Mouse (Mus musculus) intestine, embryonic 16.5 days (tissue): ENCODE results near the gene Rhbdd2. TPM values are rescaled to one million over a fixed set of nuclear protein-coding genes. Genes with fewer than 3 reads are reported as not detected.

Experiments used
- ATAC-seq: fragments of 200-750 bp; cut with Nextera tagmentation; 2 replicates; pipeline ENCODE4 v1.8.0; 2017; ENCODE audit warnings: moderate TSS enrichment, moderate library complexity
- H3K27ac ChIP-seq: fragments of 300-500 bp; sonication (generic); 2 replicates; pipeline ENCODE4 v1.5.1; 2014; ENCODE audit warnings: mild to moderate bottlenecking, low read length
- H3K27me3 ChIP-seq: fragments of 300-500 bp; sonication (generic); replicated peaks from 2 replicates; pipeline ENCODE4 v1.6.1; 2014; ENCODE audit warnings: low read length, control low read depth, mixed read lengths; ENCODE audit not compliant: control insufficient read depth, insufficient read depth
- H3K36me3 ChIP-seq: fragments of 300-500 bp; sonication (generic); 2 replicates; pipeline ENCODE4 v1.6.1; 2014; ENCODE audit warnings: low read length, control low read depth; ENCODE audit not compliant: control insufficient read depth, insufficient read depth
- H3K4me1 ChIP-seq: fragments of 300-500 bp; sonication (generic); 2 replicates; pipeline ENCODE4 v1.6.1; 2014; ENCODE audit warnings: low read length, control low read depth, mixed read lengths; ENCODE audit not compliant: control insufficient read depth, insufficient read depth
- H3K4me2 ChIP-seq: fragments of 300-500 bp; sonication (generic); 2 replicates; pipeline ENCODE4 v1.6.1; 2014; ENCODE audit warnings: low read depth, low read length, control low read depth
- H3K4me3 ChIP-seq: fragments of 300-500 bp; sonication (generic); 2 replicates; pipeline ENCODE4 v1.5.1; 2014; ENCODE audit warnings: mild to moderate bottlenecking, low read length
- H3K9ac ChIP-seq: fragments of 300-500 bp; sonication (generic); 2 replicates; pipeline ENCODE4 v1.6.1; 2014; ENCODE audit warnings: low read depth, low read length
- H3K9me3 ChIP-seq: fragments of 300-500 bp; sonication (generic); 2 replicates; pipeline ENCODE4 v1.6.1; 2016; ENCODE audit warnings: low read length, control low read depth; ENCODE audit not compliant: control insufficient read depth
- WGBS: fragments of 180-500 bp; shearing (Covaris S2); extraction: QIAGEN DNeasy Blood & Tissue Kit; methylation state at CpG from one replicate; pipeline ENCODE4 v1.1.7; 2014; 5-methylcytosine and 5-hydroxymethylcytosine counted together
- polyA plus RNA-seq: library from polyadenylated mRNA; unstranded; fragments of >200 nt; fragmentation: Nextera tagmentation; extraction: Ambion mirVana; gene quantifications from 2 replicates; pipeline ENCODE4 v1.2.1, GENCODE M21; 2015

The Rhbdd2 gene
- polyA plus RNA-seq, 1 experiment from 2014 or later, result 32.1 TPM

GRCm38 (mm10) chr5:135620526-135620925 is 11.9 kb upstream of the Rhbdd2 start:
- 85% methylated on average over 9 of the region's 9 CpGs for WGBS
- no peaks in the 10 kb centered on the region for H3K9me3 ChIP-seq
- H3K9ac ChIP-seq, result no peak overlapping the region
- no peak for ATAC-seq
- no peaks in the 10 kb centered on the region for H3K27me3 ChIP-seq
- H3K4me1 ChIP-seq, result no peaks in the 10 kb centered on the region
- H3K4me3 ChIP-seq, result no peak overlapping the region
- H3K27ac ChIP-seq, result no peak overlapping the region
- no peaks in the 10 kb centered on the region for H3K36me3 ChIP-seq
- H3K4me2 ChIP-seq, result no peak overlapping the region

- Histone ChIP-seq H3K27me3 (no peaks in the 10 kb centered on the region), H3K36me3 (no peaks in the 10 kb centered on the region), H3K27ac (no peak overlapping the region), H3K4me3 (no peak overlapping the region), H3K4me2 (no peak overlapping the region), H3K4me1 (no peaks in the 10 kb centered on the region), H3K9ac (no peak overlapping the region), H3K9me3 (no peaks in the 10 kb centered on the region)
- ATAC-seq, result no peak
- 80% methylated on average over 10 of the region's 10 CpGs for WGBS
Observed at GRCm38 (mm10) chr5:135621725-135622124, 10.7 kb upstream of the Rhbdd2 start.

DNA sequence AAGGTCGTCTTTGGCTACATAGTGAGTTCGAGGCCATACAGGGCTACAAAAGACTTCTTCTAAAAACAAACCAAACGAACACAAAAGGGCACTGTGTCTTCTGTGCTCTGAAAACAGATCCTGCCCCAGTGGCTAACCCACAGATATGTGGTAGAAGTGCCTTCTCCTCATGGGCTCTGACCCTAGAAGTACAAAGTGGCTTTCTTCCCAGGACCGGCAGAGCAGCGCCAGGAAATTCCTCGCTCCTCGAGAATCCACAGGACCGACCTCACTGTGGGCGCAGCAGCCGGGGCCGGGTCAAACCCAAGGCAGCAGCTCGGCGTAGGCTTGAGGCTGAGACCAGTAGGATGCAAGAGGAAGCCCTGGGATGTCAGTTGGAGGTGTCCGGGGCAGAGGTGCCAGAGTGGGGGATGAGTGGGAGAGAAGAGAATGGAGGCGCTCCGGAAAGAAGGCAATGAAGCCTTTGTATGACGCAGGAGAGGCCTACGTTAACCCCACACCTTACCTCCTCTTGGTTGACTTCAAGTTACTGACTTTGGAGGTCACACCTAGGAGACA is 9.3 kb upstream of the Rhbdd2 start:
- Histone ChIP-seq H3K4me2 (no peak overlapping the region), H3K36me3 (no peaks in the 10 kb centered on the region), H3K9ac (no peak overlapping the region), H3K9me3 (no peaks in the 10 kb centered on the region), H3K27me3 (no peaks in the 10 kb centered on the region), H3K4me3 (no peak overlapping the region), H3K4me1 (no peaks in the 10 kb centered on the region), H3K27ac (no peak overlapping the region)
- 82% methylated on average over 18 of the region's 18 CpGs for WGBS
- no peak for ATAC-seq

- H3K9me3 ChIP-seq, result no peaks in the 10 kb centered on the region
- H3K36me3 ChIP-seq, result no peaks in the 10 kb centered on the region
- no peak overlapping the region for H3K4me2 ChIP-seq
- H3K27ac ChIP-seq, result no peak overlapping the region
- 49% methylated on average over 10 of the region's 10 CpGs for WGBS
- H3K27me3 ChIP-seq, result no peaks in the 10 kb centered on the region
- peaks cover 5% of the 10 kb centered on the region; the same call in 1 of the 2 replicates for H3K4me1 ChIP-seq
- no peak for ATAC-seq
- H3K4me3 ChIP-seq, result no peak overlapping the region
- H3K9ac ChIP-seq, result no peak overlapping the region
Observed at GRCm38 (mm10) chr5:135628916-135629315, 3.5 kb upstream of the Rhbdd2 start.

- WGBS, result 87% methylated on average over 3 of the region's 3 CpGs
- Histone ChIP-seq H3K4me1 (peaks cover 5% of the 10 kb centered on the region; the same call in 1 of the 2 replicates), H3K36me3 (no peaks in the 10 kb centered on the region), H3K9me3 (no peaks in the 10 kb centered on the region), H3K4me3 (no peak overlapping the region), H3K27ac (no peak overlapping the region), H3K27me3 (no peaks in the 10 kb centered on the region), H3K9ac (no peak overlapping the region), H3K4me2 (no peak overlapping the region)
- no peak for ATAC-seq
Observed at GRCm38 (mm10) chr5:135629401-135629800, 3.0 kb upstream of the Rhbdd2 start.

DNA sequence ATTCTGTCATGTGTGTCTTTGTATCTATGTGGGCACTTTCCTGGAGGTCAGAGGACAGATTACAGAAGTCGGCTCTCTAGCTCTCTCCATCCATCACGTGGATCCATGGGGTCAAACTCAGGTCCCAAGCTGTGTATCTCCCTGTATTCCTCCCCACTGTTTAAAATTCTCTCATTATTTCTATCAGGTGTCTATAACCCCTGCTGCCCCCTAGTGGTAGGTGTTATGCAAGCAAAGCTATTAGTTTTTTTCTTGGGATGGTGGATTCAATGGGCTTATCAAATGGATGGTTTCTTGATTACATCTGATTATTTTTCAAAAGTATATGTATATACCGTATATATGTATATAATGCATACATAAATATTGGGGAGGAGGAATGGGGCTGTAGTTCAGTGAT is 1.8 kb upstream of the Rhbdd2 start:
- peaks cover 5% of the 10 kb centered on the region; the same call in 1 of the 2 replicates for H3K4me1 ChIP-seq
- H3K4me2 ChIP-seq, result no peak overlapping the region
- H3K9me3 ChIP-seq, result no peaks in the 10 kb centered on the region
- no peak overlapping the region for H3K4me3 ChIP-seq
- ATAC-seq, result no peak
- H3K27me3 ChIP-seq, result no peaks in the 10 kb centered on the region
- WGBS, result 30% methylated on average over 3 of the region's 3 CpGs
- H3K9ac ChIP-seq, result no peak overlapping the region
- no peaks in the 10 kb centered on the region; the same call in 1 of the 2 replicates for H3K36me3 ChIP-seq
- no peak overlapping the region for H3K27ac ChIP-seq

GRCm38 (mm10) chr5:135632797-135633144 is 353 bp downstream of the Rhbdd2 start:
- Histone ChIP-seq H3K4me2 (peak overlapping the region; percentile 59), H3K9me3 (no peaks in the 10 kb centered on the region), H3K9ac (peak overlapping the region; percentile 76), H3K27ac (peak overlapping the region; percentile 73), H3K36me3 (peaks cover 8% of the 10 kb centered on the region), H3K4me3 (peak overlapping the region; percentile 78), H3K27me3 (no peaks in the 10 kb centered on the region), H3K4me1 (peaks cover 5% of the 10 kb centered on the region; the same call in 1 of the 2 replicates)
- ATAC-seq, result peak; percentile 85
- WGBS, result 0% methylated on average over 18 of the region's 21 CpGs

DNA sequence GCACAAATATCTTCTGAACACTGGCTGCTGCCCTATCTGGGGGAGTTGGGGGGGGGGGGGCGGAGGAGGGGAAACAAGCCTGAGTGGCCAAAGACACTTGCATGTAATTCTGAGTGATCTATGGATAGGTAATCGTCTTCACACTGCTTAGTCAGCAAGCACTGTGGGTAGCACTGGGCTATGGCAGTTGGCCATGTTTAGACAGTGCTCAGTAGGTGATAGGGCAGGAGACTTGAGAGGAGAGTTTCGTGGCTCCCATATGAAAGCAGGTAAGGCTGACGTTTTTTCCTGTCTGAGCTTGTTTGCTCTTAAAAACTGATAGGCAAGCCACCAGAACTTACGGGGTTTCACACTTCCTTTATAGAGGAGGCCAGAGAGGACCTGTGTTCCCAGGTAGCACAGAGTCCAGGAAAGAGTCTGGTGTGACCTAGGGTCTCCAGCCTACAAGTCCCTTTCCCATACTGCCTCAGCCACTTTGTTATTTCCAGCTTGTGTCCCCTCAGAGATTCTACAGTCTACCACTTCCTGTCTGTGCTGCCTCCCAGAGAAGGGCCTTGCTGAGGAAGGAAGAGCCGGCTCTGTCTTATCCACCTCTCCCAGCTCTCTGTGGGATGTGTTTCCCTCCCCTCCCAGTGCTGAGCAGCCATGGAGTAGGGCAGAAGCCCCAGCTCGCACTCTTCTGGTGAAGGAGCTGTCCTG is 7.5 kb downstream of the Rhbdd2 start:
- H3K36me3 ChIP-seq, result peaks cover 8% of the 10 kb centered on the region
- no peaks in the 10 kb centered on the region for H3K27me3 ChIP-seq
- ATAC-seq, result 0 out of 2 replicates have a peak, but pooled peaks have one; percentile 53
- H3K4me3 ChIP-seq, result no peak overlapping the region
- no peaks in the 10 kb centered on the region for H3K4me1 ChIP-seq
- no peak overlapping the region for H3K9ac ChIP-seq
- H3K9me3 ChIP-seq, result no peaks in the 10 kb centered on the region
- H3K4me2 ChIP-seq, result no peak overlapping the region
- H3K27ac ChIP-seq, result no peak overlapping the region
- 67% methylated on average over 7 of the region's 7 CpGs for WGBS

- 85% methylated on average over 6 of the region's 6 CpGs for WGBS
- no peaks in the 10 kb centered on the region for H3K9me3 ChIP-seq
- no peak overlapping the region for H3K9ac ChIP-seq
- peaks cover 8% of the 10 kb centered on the region for H3K36me3 ChIP-seq
- H3K27ac ChIP-seq, result no peak overlapping the region
- H3K27me3 ChIP-seq, result no peaks in the 10 kb centered on the region
- ATAC-seq, result no peak
- H3K4me2 ChIP-seq, result no peak overlapping the region
- H3K4me3 ChIP-seq, result no peak overlapping the region
- no peaks in the 10 kb centered on the region for H3K4me1 ChIP-seq
Observed at GRCm38 (mm10) chr5:135640459-135640789, 8.0 kb downstream of the Rhbdd2 start.

- H3K36me3 ChIP-seq, result peaks cover 6% of the 10 kb centered on the region
- no peaks in the 10 kb centered on the region for H3K9me3 ChIP-seq
- ATAC-seq, result no peak
- H3K4me2 ChIP-seq, result no peak overlapping the region
- H3K9ac ChIP-seq, result no peak overlapping the region
- no peak overlapping the region for H3K27ac ChIP-seq
- H3K27me3 ChIP-seq, result no peaks in the 10 kb centered on the region
- no peaks in the 10 kb centered on the region for H3K4me1 ChIP-seq
- no peak overlapping the region for H3K4me3 ChIP-seq
- 87% methylated on average over 1 of the region's 1 CpGs for WGBS
Observed at GRCm38 (mm10) chr5:135641028-135641427, 8.6 kb downstream of the Rhbdd2 start.
